Mouse (Mus musculus) cerebellum, postnatal 14 days (tissue): ENCODE data around the gene Irf2.
A peak's percentile ranks its signal among the peaks of the same experiment; 100 is the strongest.

Experiments
- DNase-seq, 2 experiments: peaks; one replicate each; pipeline ENCODE4 v3.0.0; 2021; ENCODE audit warnings: mixed read lengths in 2 of 2

Gene Irf2

DNA sequence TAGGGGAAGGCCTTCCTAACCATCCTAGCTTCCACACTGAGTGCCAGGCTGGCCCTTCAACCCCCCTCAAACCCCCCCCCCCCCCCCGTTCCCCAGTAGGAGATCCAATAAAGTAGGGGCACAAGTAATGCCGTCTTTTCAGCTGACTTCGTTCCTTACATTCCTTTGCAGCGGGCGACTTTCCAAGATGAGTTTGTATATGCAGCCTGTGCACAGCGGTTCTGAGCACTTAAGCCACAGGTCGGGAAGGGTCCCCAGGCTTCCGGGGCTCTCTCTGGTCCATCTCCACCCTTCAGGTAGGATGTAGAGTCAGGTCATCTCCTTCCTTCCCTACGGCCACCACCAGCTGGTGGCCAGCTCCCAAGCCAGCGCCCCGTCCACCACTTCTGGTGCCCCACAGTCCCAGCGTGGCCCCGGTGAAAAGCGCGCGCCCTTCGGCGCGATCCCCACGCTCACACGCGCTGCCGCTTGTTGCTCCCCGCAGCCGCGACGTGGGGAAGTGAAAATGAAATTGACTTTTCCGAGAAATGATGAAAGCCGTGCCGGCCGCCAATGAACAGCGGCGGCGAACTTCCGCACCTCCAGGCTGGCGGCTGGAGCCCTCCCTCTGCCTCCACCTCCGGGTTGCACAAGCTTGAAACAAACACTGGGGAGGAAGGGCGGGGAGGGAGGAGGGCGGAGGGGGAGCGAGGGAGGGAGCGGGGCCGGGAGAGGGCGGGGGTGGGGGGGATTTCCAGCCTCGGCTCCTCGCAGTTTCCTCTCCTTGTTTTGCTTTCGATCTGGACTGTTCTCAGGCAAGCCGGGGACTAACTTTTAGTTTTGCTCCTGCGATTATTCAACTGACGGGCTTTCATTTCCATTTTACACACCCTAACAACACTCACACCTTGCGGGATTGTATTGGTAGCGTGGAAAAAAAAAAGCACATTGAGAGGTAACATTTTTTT, at the start of gene Irf2:
Irf2 (plus strand) TSS at position 730 of the 947 bp plus-strand sequence.
- peak; percentile 68 to 81 for DNase-seq

DNA sequence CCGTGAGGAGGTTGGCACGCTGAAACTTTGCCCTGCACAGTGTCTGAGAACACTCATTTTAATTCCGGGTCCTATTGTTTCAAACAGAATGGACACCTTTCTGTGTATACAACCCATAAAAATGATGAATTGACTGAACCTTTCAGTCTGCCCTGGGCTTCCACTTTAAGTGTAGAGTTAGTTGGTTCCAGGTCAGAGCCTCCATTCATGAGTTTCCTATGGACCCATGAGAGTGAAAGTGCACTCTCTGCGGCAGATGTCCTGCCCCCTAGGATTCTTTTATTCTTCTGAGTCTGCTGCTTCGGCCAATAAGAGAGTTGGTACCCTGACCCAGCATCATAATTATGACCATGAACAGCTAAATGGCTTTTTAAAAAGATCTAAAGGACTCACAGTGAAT, 49.4 kb upstream of the Irf2 start:
- no peak for DNase-seq

- DNase-seq = no peak
These were observed 49.0 kb upstream of the Irf2 start for GRCm38 (mm10) chr8:46690581-46690980.

GRCm38 (mm10) chr8:46691360-46691759, 48.2 kb upstream of the Irf2 start:
- DNase-seq = no peak

- DNase-seq = peak; percentile 7 to 10
These were observed 43.1 kb upstream of the Irf2 start for GRCm38 (mm10) chr8:46696256-46697041.

DNA sequence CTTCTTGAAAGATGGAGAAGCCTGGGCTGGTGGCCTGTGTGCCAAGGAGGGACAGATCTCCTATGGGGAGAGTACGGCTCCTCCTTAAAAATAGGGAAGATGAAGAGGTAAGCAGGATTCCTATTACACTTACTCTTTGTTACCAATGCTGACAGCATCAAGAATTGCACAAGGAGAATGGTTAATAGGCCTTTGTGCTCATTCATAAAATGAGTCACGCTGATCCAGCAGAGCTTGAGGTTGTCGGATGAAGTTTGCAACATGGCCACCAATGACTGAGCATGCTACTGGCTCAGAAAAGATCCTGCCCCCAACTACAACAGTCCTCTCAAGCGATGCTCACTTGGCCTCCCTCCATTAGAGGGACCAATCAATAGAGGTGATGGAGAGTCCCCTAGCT, 42.0 kb upstream of the Irf2 start:
- DNase-seq = no peak

GRCm38 (mm10) chr8:46698162-46698561, 41.4 kb upstream of the Irf2 start:
- DNase-seq = no peak

DNA sequence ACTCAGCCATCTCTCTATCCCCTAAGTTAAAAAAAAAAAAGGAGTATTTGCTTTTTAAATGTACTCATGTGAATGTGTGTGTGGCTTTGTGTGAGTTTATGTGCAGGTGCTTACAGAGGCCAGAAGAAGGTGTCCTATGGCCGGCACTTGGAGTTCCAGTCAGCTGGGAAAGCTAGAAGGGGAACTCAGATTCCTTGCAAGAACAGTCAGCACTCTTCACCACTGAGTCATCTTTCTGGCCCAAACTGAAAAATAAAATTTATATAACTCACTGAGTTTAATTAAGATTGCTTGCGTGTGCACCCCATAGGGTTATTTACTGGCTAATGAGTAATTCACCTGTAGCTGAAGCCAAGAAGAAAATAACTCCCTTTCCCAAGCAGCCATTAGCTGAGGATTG, 34.4 kb upstream of the Irf2 start:
- DNase-seq = no peak

DNA sequence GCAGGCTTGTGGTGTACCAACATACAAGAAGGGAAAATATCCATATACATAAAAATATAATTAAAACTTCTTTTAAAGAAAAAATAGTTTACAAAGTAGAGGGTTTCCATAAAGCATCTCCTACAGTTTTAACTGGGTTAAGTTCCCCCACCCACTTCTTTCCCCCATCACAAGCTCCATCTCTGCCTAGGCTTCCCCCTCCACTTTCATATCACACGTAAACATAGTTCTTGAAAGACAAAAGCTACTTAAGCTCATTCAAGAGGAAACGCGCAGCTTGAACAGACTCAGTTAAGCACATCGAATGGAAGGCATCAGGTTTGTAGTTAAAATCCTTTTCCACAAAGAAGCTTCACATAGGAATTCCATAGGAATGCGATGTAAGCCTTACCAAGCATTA, 32.8 kb upstream of the Irf2 start:
- DNase-seq = no peak

DNA sequence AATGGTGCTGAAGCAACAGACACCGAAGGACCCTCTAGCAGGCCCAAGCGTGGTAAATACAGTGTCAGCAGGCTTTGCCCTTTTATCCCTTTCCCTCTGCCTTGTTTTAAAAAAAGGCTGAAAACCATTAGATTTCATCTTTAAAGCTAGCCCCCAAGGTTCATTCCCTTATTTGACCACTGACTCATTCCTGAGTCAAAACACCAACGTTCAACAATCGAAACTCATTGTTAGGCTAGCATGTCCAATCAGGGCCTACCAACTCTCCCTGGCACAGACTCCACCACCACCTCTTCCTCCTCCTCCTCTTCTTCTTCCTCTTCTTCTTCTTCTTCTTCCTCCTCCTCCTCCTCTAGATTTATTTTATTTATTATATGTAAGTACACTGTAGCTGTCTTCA, 30.2 kb upstream of the Irf2 start:
- no peak for DNase-seq

- no peak for DNase-seq
These were observed 29.2 kb upstream of the Irf2 start for GRCm38 (mm10) chr8:46710289-46710688.

- DNase-seq = no peak
These were observed 28.0 kb upstream of the Irf2 start for GRCm38 (mm10) chr8:46711496-46711895.

GRCm38 (mm10) chr8:46713178-46713577, 26.4 kb upstream of the Irf2 start:
- no peak for DNase-seq

GRCm38 (mm10) chr8:46713844-46714243, 25.7 kb upstream of the Irf2 start:
- DNase-seq = no peak

- no peak for DNase-seq
These were observed 25.1 kb upstream of the Irf2 start for GRCm38 (mm10) chr8:46714400-46714799.

DNA sequence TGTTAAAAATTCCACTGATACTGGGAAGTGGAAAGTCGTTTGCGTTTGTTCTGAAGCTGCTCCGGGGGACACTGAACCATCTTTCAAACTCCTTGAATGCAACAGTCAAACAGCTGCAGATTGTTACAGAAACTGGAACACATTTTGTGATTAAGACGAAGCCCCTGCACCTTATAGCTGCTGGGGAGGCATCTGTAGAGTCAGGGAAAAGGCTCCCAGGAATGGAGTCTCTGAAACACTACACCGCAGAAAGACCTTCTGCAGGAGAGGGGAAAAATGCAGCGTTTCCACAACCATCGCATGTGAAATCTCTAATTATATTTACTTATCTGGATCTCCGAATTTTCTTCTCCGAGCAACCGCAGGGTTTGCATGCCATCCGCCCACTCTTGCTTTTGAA, 23.1 kb upstream of the Irf2 start:
- no peak for DNase-seq

DNA sequence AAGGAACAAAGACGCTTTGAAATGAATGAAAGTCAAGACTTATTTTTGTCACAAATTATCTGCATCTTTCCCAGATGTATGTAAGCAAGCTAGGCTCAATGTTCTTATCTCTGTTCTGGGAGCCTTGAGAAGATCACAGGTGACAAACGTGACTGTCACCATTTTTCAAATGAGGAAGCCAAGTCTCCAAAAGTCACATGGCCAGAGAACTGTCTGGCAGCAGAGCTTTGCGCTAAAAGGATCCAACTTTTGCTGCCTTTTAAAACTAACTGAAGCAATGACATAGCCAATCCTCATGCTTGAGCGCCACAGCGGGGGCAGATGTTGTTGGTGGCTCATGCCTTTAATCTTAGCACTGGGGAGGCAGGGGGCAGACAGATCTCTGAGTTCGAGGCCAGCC, 22.4 kb upstream of the Irf2 start:
- no peak for DNase-seq

DNA sequence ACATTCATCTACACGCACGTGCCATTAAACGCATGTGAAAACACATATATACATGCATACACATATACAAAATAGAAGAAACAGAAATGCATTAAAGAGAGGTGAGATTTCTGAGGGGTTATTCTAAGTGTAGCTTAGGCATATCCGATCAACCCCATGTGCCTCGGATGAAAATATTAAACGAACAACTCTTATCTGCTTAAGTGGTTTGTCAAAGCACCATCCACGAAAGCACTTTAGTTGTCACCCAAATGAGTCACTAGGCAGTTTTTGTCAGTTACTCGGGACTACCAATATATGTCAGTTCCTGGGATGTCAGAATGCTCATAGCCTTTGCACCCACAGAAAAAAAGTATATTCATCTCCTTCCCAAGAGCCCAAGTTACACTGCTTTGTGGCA, 21.2 kb upstream of the Irf2 start:
- DNase-seq = no peak

DNA sequence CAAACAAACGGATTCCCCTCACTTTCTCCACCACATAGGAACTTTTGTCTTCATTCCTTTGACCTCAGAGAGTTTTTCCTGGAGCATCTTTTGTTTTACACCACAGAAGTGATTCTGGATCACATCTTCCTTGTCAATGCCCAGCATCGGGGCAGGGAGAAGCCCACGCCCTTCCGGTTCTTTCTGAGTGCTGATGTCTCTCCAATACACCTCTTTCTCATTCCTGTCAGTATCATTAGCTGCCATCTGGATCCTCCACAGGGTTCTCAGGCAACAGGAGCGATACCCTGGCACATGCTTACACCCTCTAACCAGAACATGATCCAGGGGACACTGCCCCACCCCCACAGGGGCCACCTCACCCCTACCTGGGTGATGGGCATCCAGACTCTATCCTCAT, 20.8 kb upstream of the Irf2 start:
- DNase-seq = no peak

DNA sequence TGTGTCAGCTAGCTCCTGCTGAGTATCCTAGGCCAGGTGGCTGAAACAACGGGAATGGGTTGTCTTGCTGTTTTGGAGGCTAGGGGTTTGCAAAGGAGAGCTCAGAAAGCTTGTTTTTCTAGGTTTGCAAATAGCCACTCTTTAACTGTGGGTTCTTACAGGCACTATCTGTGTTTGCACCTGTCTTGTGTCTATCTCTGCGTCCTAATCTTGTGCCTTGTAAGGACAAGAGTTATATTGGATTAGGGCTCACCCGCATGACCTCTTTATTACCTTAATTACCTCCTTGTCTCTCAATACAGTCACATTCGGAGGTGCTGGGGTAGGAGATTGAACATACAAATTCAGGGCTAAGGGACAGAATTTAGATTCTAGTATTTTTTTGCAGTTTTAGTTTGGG, 18.9 kb upstream of the Irf2 start:
- DNase-seq = no peak

DNA sequence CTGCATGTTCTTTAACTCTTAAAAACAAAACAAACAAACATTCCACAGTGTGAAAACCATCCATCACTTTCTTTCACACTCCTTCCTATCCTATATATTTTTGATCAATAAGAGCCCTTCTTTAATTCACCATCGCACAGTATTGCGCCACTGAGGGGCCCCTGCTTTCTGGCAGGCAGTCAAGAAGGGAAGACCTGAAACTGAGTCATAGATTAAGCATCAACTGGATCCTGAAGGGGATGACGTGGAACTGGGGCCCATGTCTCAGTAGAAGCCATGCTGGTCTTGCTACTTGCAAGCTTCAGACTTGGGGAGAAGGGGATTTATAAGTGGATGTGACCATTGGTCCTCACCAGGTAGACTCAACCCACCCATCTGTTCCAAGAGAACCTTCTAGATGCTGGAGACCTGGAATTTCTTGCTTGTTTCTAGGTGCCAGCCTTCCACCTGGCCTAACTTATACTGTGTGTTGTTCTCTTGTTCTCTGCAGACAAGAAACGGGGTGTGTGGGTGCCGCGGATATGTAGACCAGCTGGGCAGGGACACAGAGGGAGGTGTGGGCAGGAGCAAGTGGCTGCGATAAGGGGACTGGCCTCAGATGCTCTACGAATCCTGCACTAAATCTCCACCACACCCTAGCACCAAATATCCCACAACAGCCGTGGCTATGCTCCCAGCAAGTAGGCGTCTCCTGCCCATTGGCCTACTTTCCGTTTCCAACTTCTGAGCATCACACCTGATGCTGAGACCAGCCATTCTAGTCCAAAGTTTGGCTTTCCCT, 18.3 kb upstream of the Irf2 start:
- DNase-seq = no peak

DNA sequence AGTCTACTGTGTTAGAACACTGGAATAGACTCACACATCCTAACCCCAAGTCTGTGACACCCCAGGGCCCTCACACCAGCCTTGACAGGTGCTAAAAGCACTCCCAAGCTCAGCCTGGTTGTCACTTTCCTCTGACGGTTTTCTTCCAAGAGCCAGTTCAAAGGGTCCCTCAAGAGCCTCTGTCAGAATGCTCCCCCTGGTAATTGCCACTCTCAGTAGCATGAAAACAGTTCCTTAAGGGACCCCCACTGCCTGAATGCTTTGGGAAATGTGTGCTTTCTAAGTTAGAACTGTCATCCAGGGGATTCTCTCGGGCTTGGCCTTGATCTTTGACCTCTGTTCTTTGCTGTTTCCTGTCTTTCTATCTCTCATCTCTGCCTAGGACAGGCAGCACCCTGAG, 17.0 kb upstream of the Irf2 start:
- no peak for DNase-seq

GRCm38 (mm10) chr8:46726383-46726782, 13.1 kb upstream of the Irf2 start:
- no peak for DNase-seq
